Mouse (Mus musculus): ENCODE measurements around the gene Ptges2. TPM values are rescaled to one million over a fixed set of nuclear protein-coding genes. Genes with fewer than 3 reads are reported as not detected.

The Ptges2 gene
- total and polyA plus RNA-seq, 3 experiments, result 30.4 to 396 (median 47.0) TPM

GRCm38 (mm10) chr2:32356216-32356615 is 39.5 kb upstream of the Ptges2 start:
- Histone ChIP-seq H3K9ac (ENCODE audit: control insufficient read depth, low read depth, low read length, poor library complexity, severe bottlenecking) (no peak overlapping the region), H3K27me3 (ENCODE audit: control insufficient read depth in 1 of 2, insufficient read depth in 2 of 2, low read length in 2 of 2) (peaks cover 3 to 4% of the 10 kb centered on the region in 2 experiments; a peak in 3 of 4 replicates), H3K9me3 (replicated peaks; ENCODE audit: insufficient read depth, low read length) (no peaks in the 10 kb centered on the region), H3K4me1 (ENCODE audit: control insufficient read depth in 1 of 2, insufficient read depth in 2 of 2, low read length in 2 of 2) (peaks cover 4 to 9% of the 10 kb centered on the region in 2 experiments; a peak in 3 of 4 replicates), H3K27ac (ENCODE audit: control insufficient read depth, low read depth, low read length) (no peak overlapping the region), H3K79me2 (ENCODE audit: control insufficient read depth, insufficient read depth, low read length, poor library complexity) (no peaks in the 10 kb centered on the region), H3K36me3 (ENCODE audit: control insufficient read depth in 1 of 2, insufficient read depth in 2 of 2, low read length in 2 of 2) (peaks cover 0 to 4% of the 10 kb centered on the region in 2 experiments; a peak in 2 of 4 replicates), H3K4me3 (ENCODE audit: control insufficient read depth in 1 of 2, insufficient read depth in 1 of 2, low read depth in 2 of 2, low read length in 2 of 2) (no peak overlapping the region)
- TF ChIP-seq MXI1 (IDR thresholded peaks at IDR 0.05; ENCODE audit: low read depth, low read length) (no peak), POLR2A (IDR thresholded peaks at IDR 0.05; ENCODE audit: control insufficient read depth in 1 of 2, insufficient read depth in 1 of 2, low read depth in 1 of 2, low read length in 2 of 2, poor library complexity in 1 of 2) (no peak), MAX (IDR thresholded peaks at IDR 0.05; ENCODE audit: low read length) (no peak), USF1 (IDR thresholded peaks at IDR 0.05; ENCODE audit: low read depth, low read length) (no peak), ELF1 (IDR thresholded peaks at IDR 0.05; ENCODE audit: low read depth, low read length) (no peak), SMC3 (IDR thresholded peaks at IDR 0.05; ENCODE audit: low read depth, low read length) (no peak), NRF1 (IDR thresholded peaks at IDR 0.05; ENCODE audit: insufficient read depth, low read depth, low read length, poor library complexity, severe bottlenecking) (no peak), E2F4 (IDR thresholded peaks at IDR 0.05; ENCODE audit: borderline replicate concordance, low read depth, low read length) (no peak), MEF2A (IDR thresholded peaks at IDR 0.05; ENCODE audit: extremely low read depth, insufficient replicate concordance, low read depth, low read length, poor library complexity, severe bottlenecking) (no peak), POLR2AphosphoS5 (IDR thresholded peaks at IDR 0.05; ENCODE audit: borderline replicate concordance, low read depth, low read length) (no peak), RAD21 (IDR thresholded peaks at IDR 0.05; ENCODE audit: low read depth, low read length) (no peak), MAZ (IDR thresholded peaks at IDR 0.05; ENCODE audit: low read depth, low read length) (no peak), CHD1 (IDR thresholded peaks at IDR 0.05; ENCODE audit: low read depth, low read length) (no peak), HCFC1 (IDR thresholded peaks at IDR 0.05; ENCODE audit: low read depth, low read length) (no peak), POLR2AphosphoS2 (IDR thresholded peaks at IDR 0.05; ENCODE audit: low read length) (no peak), USF2 (IDR thresholded peaks at IDR 0.05; ENCODE audit: borderline replicate concordance in 1 of 2, insufficient read depth in 1 of 2, low read depth in 1 of 2, low read length in 2 of 2) (no peak), TAL1 (IDR thresholded peaks at IDR 0.05; ENCODE audit: low read length) (no peak)
- DNase-seq (ENCODE audit: low read depth, low spot score), result no peak

- no peaks in the 10 kb centered on the region for H3K9me3 ChIP-seq (replicated peaks; ENCODE audit: insufficient read depth, low read length)
- peaks cover 4 to 9% of the 10 kb centered on the region in 2 experiments; a peak in 3 of 4 replicates for H3K4me1 ChIP-seq (ENCODE audit: control insufficient read depth in 1 of 2, insufficient read depth in 2 of 2, low read length in 2 of 2)
- H3K27ac ChIP-seq (ENCODE audit: control insufficient read depth, low read depth, low read length), result no peak overlapping the region
- H3K79me2 ChIP-seq (ENCODE audit: control insufficient read depth, insufficient read depth, low read length, poor library complexity), result no peaks in the 10 kb centered on the region; the same call in 1 of the 2 replicates
- H3K27me3 ChIP-seq (ENCODE audit: control insufficient read depth in 1 of 2, insufficient read depth in 2 of 2, low read length in 2 of 2), result peaks cover 3 to 4% of the 10 kb centered on the region in 2 experiments; a peak in 3 of 4 replicates
- TF ChIP-seq CHD2 (IDR thresholded peaks at IDR 0.05; ENCODE audit: low read length), result no peak
- no peak for TF ChIP-seq MEF2A (IDR thresholded peaks at IDR 0.05; ENCODE audit: extremely low read depth, insufficient replicate concordance, low read depth, low read length, poor library complexity, severe bottlenecking)
- no peak for TF ChIP-seq EP300 (IDR thresholded peaks at IDR 0.05; ENCODE audit: low read depth in 1 of 2, low read length in 2 of 2)
- TF ChIP-seq NELFE (IDR thresholded peaks at IDR 0.05; ENCODE audit: low read depth, low read length), result no peak
- no peak for TF ChIP-seq NRF1 (IDR thresholded peaks at IDR 0.05; ENCODE audit: insufficient read depth, low read depth, low read length, poor library complexity, severe bottlenecking)
- no peak for TF ChIP-seq GATA1 (IDR thresholded peaks at IDR 0.05; ENCODE audit: low read depth, low read length)
- no peak for TF ChIP-seq E2F4 (IDR thresholded peaks at IDR 0.05; ENCODE audit: borderline replicate concordance, low read depth, low read length)
- TF ChIP-seq GABPA (IDR thresholded peaks at IDR 0.05; ENCODE audit: low read depth, low read length), result no peak
- no peak for TF ChIP-seq RAD21 (IDR thresholded peaks at IDR 0.05; ENCODE audit: low read depth, low read length)
- no peak for TF ChIP-seq MYC (IDR thresholded peaks at IDR 0.05; ENCODE audit: low read depth, low read length)
- no peak overlapping the region for H3K9ac ChIP-seq (ENCODE audit: control insufficient read depth, low read depth, low read length, poor library complexity, severe bottlenecking)
- H3K36me3 ChIP-seq (ENCODE audit: control insufficient read depth in 1 of 2, insufficient read depth in 2 of 2, low read length in 2 of 2), result peaks cover 0 to 4% of the 10 kb centered on the region in 2 experiments; a peak in 2 of 4 replicates
- no peak for DNase-seq (ENCODE audit: low read depth, low spot score)
- no peak overlapping the region for H3K4me3 ChIP-seq (ENCODE audit: control insufficient read depth in 1 of 2, insufficient read depth in 1 of 2, low read depth in 2 of 2, low read length in 2 of 2)
Observed at GRCm38 (mm10) chr2:32357710-32358109, 38.0 kb upstream of the Ptges2 start.

Measured in MEL (cell line).